Mouse (Mus musculus) liver, embryonic 14.5 days (tissue): ENCODE data around the gene Itga3. TPM values are rescaled to one million over a fixed set of nuclear protein-coding genes. Genes with fewer than 3 reads are reported as not detected.

Experiments
- ATAC-seq: fragments of 200-750 bp; cut with Nextera tagmentation; 2 replicates; pipeline ENCODE4 v1.8.0; 2017; ENCODE audit warnings: moderate number of reproducible peaks, mild to moderate bottlenecking, moderate library complexity; ENCODE audit not compliant: insufficient read depth
- DNase-seq, 3 experiments: peaks; one replicate each; pipeline ENCODE4 v3.0.0-alpha.2; 2012 to 2013; ENCODE audit warnings: low read depth in 3 of 3, low spot score in 3 of 3
- H3K27ac ChIP-seq: fragments of 300-500 bp; sonication (generic); 2 replicates; pipeline ENCODE4 v1.5.1; 2014; ENCODE audit warnings: moderate library complexity, mild to moderate bottlenecking, control low read depth, inconsistent platforms
- H3K27me3 ChIP-seq: fragments of 300-500 bp; sonication (generic); 2 replicates; pipeline ENCODE4 v1.6.1; 2014; ENCODE audit warnings: mild to moderate bottlenecking, low read length, moderate library complexity; ENCODE audit not compliant: control insufficient read depth, insufficient read depth
- H3K36me3 ChIP-seq: fragments of 300-500 bp; sonication (generic); replicated peaks from 2 replicates; pipeline ENCODE4 v1.6.1; 2014; ENCODE audit warnings: low read depth; ENCODE audit not compliant: control insufficient read depth, insufficient read depth
- H3K4me1 ChIP-seq, 2 experiments: fragments of 200-500 bp in 1 of 2; fragments of 300-500 bp in 1 of 2; sonication (generic) in 1 of 2; replicated peaks; 2 replicates each; pipeline ENCODE4 v1.6.1; 2012 to 2014; ENCODE audit warnings: antibody characterized with exemption in 1 of 2, inconsistent platforms in 1 of 2, low read length in 1 of 2; ENCODE audit not compliant: control insufficient read depth in 2 of 2, insufficient read depth in 2 of 2
- H3K4me2 ChIP-seq: fragments of 300-500 bp; sonication (generic); 2 replicates; pipeline ENCODE4 v1.6.1; 2014; ENCODE audit warnings: low read depth, mild to moderate bottlenecking, control low read depth, moderate library complexity
- H3K4me3 ChIP-seq, 2 experiments: fragments of 200-500 bp in 1 of 2; fragments of 300-500 bp in 1 of 2; sonication (generic) in 1 of 2; 2 replicates each; pipeline ENCODE4 v1.5.1; 2012 to 2014; ENCODE audit warnings: low read depth in 2 of 2, low read length in 2 of 2, mild to moderate bottlenecking in 2 of 2, control low read depth in 1 of 2, inconsistent platforms in 1 of 2, moderate library complexity in 1 of 2; ENCODE audit not compliant: insufficient read depth in 1 of 2
- H3K9ac ChIP-seq: fragments of 300-500 bp; sonication (generic); replicated peaks from 2 replicates; pipeline ENCODE4 v1.6.1; 2014; ENCODE audit warnings: mild to moderate bottlenecking, control low read depth, moderate library complexity
- H3K9me3 ChIP-seq: fragments of 300-500 bp; sonication (generic); 2 replicates; pipeline ENCODE4 v1.6.1; 2016; ENCODE audit warnings: low read length, mixed read lengths; ENCODE audit not compliant: control insufficient read depth
- CTCF ChIP-seq: IDR thresholded peaks from 2 replicates; pipeline ENCODE4 v1.5.1; 2016; ENCODE audit warnings: antibody characterized with exemption, low read depth, control low read depth
- EP300 ChIP-seq: IDR thresholded peaks from 2 replicates; pipeline ENCODE4 v1.6.1; 2016; ENCODE audit warnings: antibody characterized with exemption, low read depth
- WGBS: fragments of 180-500 bp; shearing (Covaris S2); extraction: QIAGEN DNeasy Blood & Tissue Kit; methylation state at CpG from one replicate; pipeline ENCODE4 v1.1.7; 2014; ENCODE audit not compliant: insufficient replicate concordance; 5-methylcytosine and 5-hydroxymethylcytosine counted together
- polyA plus RNA-seq, 2 experiments: library from polyadenylated mRNA; depleted of rRNA in 1 of 2; stranded (reverse) in 1 of 2; unstranded in 1 of 2; fragments of >200 nt; fragmentation: Nextera tagmentation in 1 of 2; extraction: Ambion mirVana in 1 of 2; gene quantifications; 2 replicates each; pipeline versions ENCODE4 v1.2.1 to v1.2.3; 2012 to 2014

Gene Itga3
- polyA plus RNA-seq, 2 experiments = 1.5 to 1.7 TPM

- no peak for DNase-seq
Measured at GRCm38 (mm10) chr11:95119990-95120632, 43.5 kb upstream of the Itga3 start, which contains the start of gene Dlx3. Gene Dlx3 (plus strand): TSS chr11:95120119.

GRCm38 (mm10) chr11:95118505-95118904 is 41.9 kb upstream of the Itga3 start:
- WGBS = 3% methylated on average over 8 of the region's 8 CpGs
- ATAC-seq = no peak

More at GRCm38 (mm10) chr11:95119990-95120632, 43.5 kb upstream of the Itga3 start, which contains the start of gene Dlx3:
- peaks cover 72% of the 10 kb centered on the region for H3K27me3 ChIP-seq
- H3K9ac ChIP-seq = no peak within 1 kb of the TSS
- no peaks in the 10 kb centered on the region for H3K36me3 ChIP-seq
- WGBS = 1% methylated on average over 55 of the region's 55 CpGs
- H3K4me1 ChIP-seq = no peaks in the 10 kb centered on the region
- ATAC-seq = no peak
- H3K4me2 ChIP-seq = no peak within 1 kb of the TSS
- no peak within 1 kb of the TSS for H3K4me3 ChIP-seq
- TF ChIP-seq EP300 (no peak), CTCF (no peak)
- no peaks in the 10 kb centered on the region for H3K9me3 ChIP-seq
- no peak within 1 kb of the TSS for H3K27ac ChIP-seq

GRCm38 (mm10) chr11:95117030-95117429 is 40.4 kb upstream of the Itga3 start:
- no peak overlapping the region for H3K27ac ChIP-seq
- H3K4me2 ChIP-seq = no peak overlapping the region
- no peak overlapping the region for H3K4me3 ChIP-seq
- peaks cover 47% of the 10 kb centered on the region for H3K27me3 ChIP-seq
- WGBS = 2% methylated on average over 6 of the region's 6 CpGs
- H3K9me3 ChIP-seq = no peaks in the 10 kb centered on the region
- ATAC-seq = no peak
- no peaks in the 10 kb centered on the region for H3K4me1 ChIP-seq
- no peak overlapping the region for H3K9ac ChIP-seq
- no peaks in the 10 kb centered on the region for H3K36me3 ChIP-seq
- peak; percentile 43 to 50 (median 49) for DNase-seq
- TF ChIP-seq EP300 (no peak), CTCF (peak; percentile 94)

More at GRCm38 (mm10) chr11:95118505-95118904, 41.9 kb upstream of the Itga3 start:
- no peaks in the 10 kb centered on the region for H3K36me3 ChIP-seq
- no peak overlapping the region for H3K4me2 ChIP-seq
- H3K9me3 ChIP-seq = no peaks in the 10 kb centered on the region
- H3K27ac ChIP-seq = no peak overlapping the region
- peaks cover 62% of the 10 kb centered on the region for H3K27me3 ChIP-seq
- H3K4me1 ChIP-seq = no peaks in the 10 kb centered on the region
- H3K4me3 ChIP-seq = no peak overlapping the region
- TF ChIP-seq CTCF = peak; percentile 83
- no peak for TF ChIP-seq EP300
- no peak for DNase-seq
- H3K9ac ChIP-seq = no peak overlapping the region

- Histone ChIP-seq H3K4me3 (no peak overlapping the region), H3K27me3 (peaks cover 14% of the 10 kb centered on the region), H3K27ac (no peak overlapping the region), H3K4me2 (no peak overlapping the region), H3K9ac (no peak overlapping the region), H3K4me1 (no peaks in the 10 kb centered on the region), H3K36me3 (no peaks in the 10 kb centered on the region), H3K9me3 (no peaks in the 10 kb centered on the region)
- ATAC-seq (no peak), DNase-seq (no peak)
- 68% methylated on average over 7 of the region's 7 CpGs for WGBS
- TF ChIP-seq CTCF = no peak
- no peak for TF ChIP-seq EP300
Measured at GRCm38 (mm10) chr11:95110081-95110480, 33.5 kb upstream of the Itga3 start.

GRCm38 (mm10) chr11:95109000-95109399 is 32.4 kb upstream of the Itga3 start:
- Histone ChIP-seq H3K4me2 (no peak overlapping the region), H3K4me3 (no peak overlapping the region), H3K36me3 (no peaks in the 10 kb centered on the region), H3K27ac (no peak overlapping the region), H3K4me1 (peaks cover 0 to 5% of the 10 kb centered on the region in 2 experiments; a peak in 2 of 4 replicates), H3K9me3 (no peaks in the 10 kb centered on the region), H3K27me3 (peaks cover 14% of the 10 kb centered on the region), H3K9ac (no peak overlapping the region)
- WGBS = 55% methylated on average over 2 of the region's 2 CpGs
- DNase-seq (no peak), ATAC-seq (no peak)
- TF ChIP-seq CTCF (no peak), EP300 (no peak)
